Mouse (Mus musculus): ENCODE data around the gene Rbks. TPM values are rescaled to one million over a fixed set of nuclear protein-coding genes. Genes with fewer than 3 reads are reported as not detected.

The Rbks gene
- total and polyA plus RNA-seq, 3 experiments, result 8.3 to 22.0 (median 15.7) TPM

GRCm38 (mm10) chr5:31669984-31670383 is 27.4 kb downstream of the Rbks start:
- DNase-seq (ENCODE audit: low spot score) (no peak), ATAC-seq (ENCODE audit: extremely low read depth, insufficient number of reproducible peaks, low FRiP score, poor library complexity, severe bottlenecking) (no peak)
- no peaks in the 10 kb centered on the region for H3K9me3 ChIP-seq (replicated peaks)
- TF ChIP-seq GATA1 (IDR thresholded peaks at IDR 0.05; ENCODE audit: borderline replicate concordance, low read length) (no peak), CTCF (IDR thresholded peaks at IDR 0.05; ENCODE audit: low read depth, low read length) (no peak), GATA2 (IDR thresholded peaks at IDR 0.05; ENCODE audit: borderline replicate concordance, low read depth, low read length) (no peak), POLR2AphosphoS5 (IDR thresholded peaks at IDR 0.05; ENCODE audit: insufficient replicate concordance, low read depth, low read length) (no peak), TAL1 (conservative IDR thresholded peaks at IDR 0.05; ENCODE audit: low read depth, low read length) (no peak)
- H3K4me1 ChIP-seq (ENCODE audit: insufficient read depth, low read depth, low read length), result no peaks in the 10 kb centered on the region
- H3K27me3 ChIP-seq (ENCODE audit: insufficient read depth, low read length), result no peaks in the 10 kb centered on the region
- no peak overlapping the region for H3K4me3 ChIP-seq (ENCODE audit: low read depth, low read length)
- H3K36me3 ChIP-seq (replicated peaks), result peaks cover 64% of the 10 kb centered on the region

GRCm38 (mm10) chr5:31668325-31668968 is 29.0 kb downstream of the Rbks start:
- peaks cover 66% of the 10 kb centered on the region for H3K36me3 ChIP-seq (replicated peaks)
- no peak overlapping the region for H3K4me3 ChIP-seq (ENCODE audit: low read depth, low read length)
- ATAC-seq (ENCODE audit: extremely low read depth, insufficient number of reproducible peaks, low FRiP score, poor library complexity, severe bottlenecking) (no peak), DNase-seq (ENCODE audit: low spot score) (no peak)
- TF ChIP-seq GATA2 (IDR thresholded peaks at IDR 0.05; ENCODE audit: borderline replicate concordance, low read depth, low read length) (no peak), POLR2AphosphoS5 (IDR thresholded peaks at IDR 0.05; ENCODE audit: insufficient replicate concordance, low read depth, low read length) (no peak)
- no peaks in the 10 kb centered on the region for H3K27me3 ChIP-seq (ENCODE audit: insufficient read depth, low read length)
- no peaks in the 10 kb centered on the region for H3K9me3 ChIP-seq (replicated peaks)
- no peaks in the 10 kb centered on the region for H3K4me1 ChIP-seq (ENCODE audit: insufficient read depth, low read depth, low read length)

GRCm38 (mm10) chr5:31666176-31666575 is 31.3 kb downstream of the Rbks start:
- DNase-seq (ENCODE audit: low spot score), result no peak
- no peaks in the 10 kb centered on the region for H3K4me1 ChIP-seq (ENCODE audit: insufficient read depth, low read depth, low read length)
- H3K4me3 ChIP-seq (ENCODE audit: low read depth, low read length), result no peak overlapping the region
- H3K27me3 ChIP-seq (ENCODE audit: insufficient read depth, low read length), result no peaks in the 10 kb centered on the region
- no peak for ATAC-seq (ENCODE audit: extremely low read depth, insufficient number of reproducible peaks, low FRiP score, poor library complexity, severe bottlenecking)
- TF ChIP-seq CTCF (IDR thresholded peaks at IDR 0.05; ENCODE audit: low read depth, low read length) (no peak), TAL1 (conservative IDR thresholded peaks at IDR 0.05; ENCODE audit: low read depth, low read length) (no peak), GATA2 (IDR thresholded peaks at IDR 0.05; ENCODE audit: borderline replicate concordance, low read depth, low read length) (no peak), POLR2AphosphoS5 (IDR thresholded peaks at IDR 0.05; ENCODE audit: insufficient replicate concordance, low read depth, low read length) (no peak), GATA1 (IDR thresholded peaks at IDR 0.05; ENCODE audit: borderline replicate concordance, low read length) (no peak)
- no peaks in the 10 kb centered on the region for H3K9me3 ChIP-seq (replicated peaks)
- peaks cover 61% of the 10 kb centered on the region for H3K36me3 ChIP-seq (replicated peaks)

GRCm38 (mm10) chr5:31655688-31656190 is 41.7 kb downstream of the Rbks start:
- no peaks in the 10 kb centered on the region for H3K27me3 ChIP-seq (ENCODE audit: insufficient read depth, low read length)
- TF ChIP-seq GATA1 (IDR thresholded peaks at IDR 0.05; ENCODE audit: borderline replicate concordance, low read length) (no peak), GATA2 (IDR thresholded peaks at IDR 0.05; ENCODE audit: borderline replicate concordance, low read depth, low read length) (no peak), CTCF (IDR thresholded peaks at IDR 0.05; ENCODE audit: low read depth, low read length) (no peak), POLR2AphosphoS5 (IDR thresholded peaks at IDR 0.05; ENCODE audit: insufficient replicate concordance, low read depth, low read length) (no peak), TAL1 (conservative IDR thresholded peaks at IDR 0.05; ENCODE audit: low read depth, low read length) (no peak)
- DNase-seq (ENCODE audit: low spot score) (no peak), ATAC-seq (ENCODE audit: extremely low read depth, insufficient number of reproducible peaks, low FRiP score, poor library complexity, severe bottlenecking) (no peak)
- H3K9me3 ChIP-seq (replicated peaks), result 0 out of 2 replicates have a peak, but pooled peaks cover 4% of the 10 kb centered on the region
- peaks cover 62% of the 10 kb centered on the region for H3K36me3 ChIP-seq (replicated peaks)
- no peaks in the 10 kb centered on the region for H3K4me1 ChIP-seq (ENCODE audit: insufficient read depth, low read depth, low read length)
- H3K4me3 ChIP-seq (ENCODE audit: low read depth, low read length), result no peak overlapping the region

- TF ChIP-seq CTCF (IDR thresholded peaks at IDR 0.05; ENCODE audit: low read depth, low read length) (no peak), GATA1 (IDR thresholded peaks at IDR 0.05; ENCODE audit: borderline replicate concordance, low read length) (no peak), TAL1 (conservative IDR thresholded peaks at IDR 0.05; ENCODE audit: low read depth, low read length) (no peak), GATA2 (IDR thresholded peaks at IDR 0.05; ENCODE audit: borderline replicate concordance, low read depth, low read length) (no peak), POLR2AphosphoS5 (IDR thresholded peaks at IDR 0.05; ENCODE audit: insufficient replicate concordance, low read depth, low read length) (no peak)
- Histone ChIP-seq H3K9me3 (replicated peaks) (0 out of 2 replicates have a peak, but pooled peaks cover 4% of the 10 kb centered on the region), H3K4me3 (ENCODE audit: low read depth, low read length) (no peak overlapping the region), H3K4me1 (ENCODE audit: insufficient read depth, low read depth, low read length) (no peaks in the 10 kb centered on the region), H3K36me3 (replicated peaks) (peaks cover 73% of the 10 kb centered on the region), H3K27me3 (ENCODE audit: insufficient read depth, low read length) (no peaks in the 10 kb centered on the region)
- DNase-seq (ENCODE audit: low spot score) (no peak), ATAC-seq (ENCODE audit: extremely low read depth, insufficient number of reproducible peaks, low FRiP score, poor library complexity, severe bottlenecking) (no peak)
Observed at GRCm38 (mm10) chr5:31650518-31651288, 46.7 kb downstream of the Rbks start.

GRCm38 (mm10) chr5:31647327-31647726 is 50.1 kb downstream of the Rbks start:
- H3K9me3 ChIP-seq (replicated peaks), result no peaks in the 10 kb centered on the region
- H3K4me3 ChIP-seq (ENCODE audit: low read depth, low read length), result no peak overlapping the region
- H3K27me3 ChIP-seq (ENCODE audit: insufficient read depth, low read length), result no peaks in the 10 kb centered on the region
- H3K4me1 ChIP-seq (ENCODE audit: insufficient read depth, low read depth, low read length), result no peaks in the 10 kb centered on the region
- peaks cover 82% of the 10 kb centered on the region for H3K36me3 ChIP-seq (replicated peaks)
- no peak for DNase-seq (ENCODE audit: low spot score)
- no peak for ATAC-seq (ENCODE audit: extremely low read depth, insufficient number of reproducible peaks, low FRiP score, poor library complexity, severe bottlenecking)
- TF ChIP-seq POLR2AphosphoS5 (IDR thresholded peaks at IDR 0.05; ENCODE audit: insufficient replicate concordance, low read depth, low read length) (no peak), CTCF (IDR thresholded peaks at IDR 0.05; ENCODE audit: low read depth, low read length) (no peak), GATA2 (IDR thresholded peaks at IDR 0.05; ENCODE audit: borderline replicate concordance, low read depth, low read length) (no peak), TAL1 (conservative IDR thresholded peaks at IDR 0.05; ENCODE audit: low read depth, low read length) (no peak), GATA1 (IDR thresholded peaks at IDR 0.05; ENCODE audit: borderline replicate concordance, low read length) (no peak)

Data from G1E (cell line).